Mouse (Mus musculus) hindbrain, embryonic 13.5 days (tissue): ENCODE data around the gene Uqcc2. TPM values are rescaled to one million over a fixed set of nuclear protein-coding genes. Genes with fewer than 3 reads are reported as not detected.

Experiments
- ATAC-seq: fragments of 200-750 bp; cut with Nextera tagmentation; 2 replicates; pipeline ENCODE4 v1.8.0; 2017; ENCODE audit warnings: moderate TSS enrichment; ENCODE audit not compliant: low FRiP score
- H3K27ac ChIP-seq: fragments of 300-500 bp; sonication (generic); 2 replicates; pipeline ENCODE4 v1.5.1; 2015; ENCODE audit warnings: inconsistent platforms, mild to moderate bottlenecking, moderate library complexity
- H3K27me3 ChIP-seq: fragments of 300-500 bp; sonication (generic); 2 replicates; pipeline ENCODE4 v1.6.1; 2015; ENCODE audit warnings: mild to moderate bottlenecking, inconsistent platforms
- H3K36me3 ChIP-seq: fragments of 300-500 bp; sonication (generic); 2 replicates; pipeline ENCODE4 v1.6.1; 2015; ENCODE audit warnings: mild to moderate bottlenecking, inconsistent platforms
- H3K4me1 ChIP-seq: fragments of 300-500 bp; sonication (generic); replicated peaks from 2 replicates; pipeline ENCODE4 v1.6.1; 2015; ENCODE audit warnings: inconsistent platforms
- H3K4me2 ChIP-seq: fragments of 300-500 bp; sonication (generic); 2 replicates; pipeline ENCODE4 v1.6.1; 2015; ENCODE audit warnings: inconsistent platforms, mild to moderate bottlenecking, moderate library complexity
- H3K4me3 ChIP-seq: fragments of 300-500 bp; sonication (generic); 2 replicates; pipeline ENCODE4 v1.5.1; 2015; ENCODE audit warnings: mild to moderate bottlenecking, inconsistent platforms
- H3K9ac ChIP-seq: fragments of 300-500 bp; sonication (generic); 2 replicates; pipeline ENCODE4 v1.6.1; 2015; ENCODE audit warnings: mild to moderate bottlenecking, inconsistent platforms
- H3K9me3 ChIP-seq: fragments of 300-500 bp; sonication (generic); 2 replicates; pipeline ENCODE4 v1.6.1; 2016; ENCODE audit warnings: inconsistent platforms
- WGBS: fragments of 180-500 bp; shearing (Covaris S2); methylation state at CpG from one replicate; pipeline ENCODE4 v1.1.7; 2015; 5-methylcytosine and 5-hydroxymethylcytosine counted together
- polyA plus RNA-seq: library from polyadenylated mRNA; unstranded; fragments of >200 nt; fragmentation: Nextera tagmentation; extraction: Ambion mirVana; gene quantifications from 2 replicates; pipeline ENCODE4 v1.2.1, GENCODE M21; 2015

Uqcc2 gene
- polyA plus RNA-seq, 1 experiment from 2014 or later, result 335 TPM

DNA sequence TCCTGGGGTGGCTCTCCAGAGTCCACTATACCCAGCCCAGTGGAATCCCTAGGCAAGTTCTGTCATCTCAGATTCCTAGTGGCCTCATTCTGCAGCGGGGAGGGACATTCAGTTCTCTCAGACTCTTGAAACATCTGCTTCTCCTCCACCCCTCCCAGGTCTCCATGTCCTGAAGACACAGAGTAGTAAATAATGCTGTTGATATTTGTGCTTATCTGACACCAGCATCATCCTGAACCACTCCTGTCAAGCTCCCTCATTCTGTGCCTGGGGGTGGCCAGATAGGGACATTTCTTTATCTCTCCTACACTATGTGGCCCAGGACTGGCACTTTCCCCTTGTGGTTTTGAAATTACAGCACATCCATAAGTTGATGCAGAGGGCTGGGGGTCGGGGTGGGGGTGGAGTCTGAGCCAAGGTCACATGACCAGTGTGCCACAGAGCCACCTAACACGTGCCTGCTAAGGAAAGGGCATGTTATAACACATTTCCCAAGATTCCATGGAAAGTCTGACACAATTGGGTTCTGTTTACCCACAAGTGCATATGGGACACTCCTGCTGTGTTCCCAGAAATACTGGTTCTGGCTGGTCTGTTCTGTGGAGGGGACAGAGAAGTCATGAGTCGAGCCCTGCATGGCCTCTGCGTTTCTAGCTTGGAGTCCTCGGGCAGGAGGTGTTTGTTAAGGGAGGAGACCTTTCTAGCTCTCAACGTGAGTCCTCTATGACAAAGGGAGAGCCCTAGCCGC, 19.4 kb upstream of the Uqcc2 start:
- H3K4me2 ChIP-seq, result no peak overlapping the region
- no peak overlapping the region for H3K4me3 ChIP-seq
- H3K9me3 ChIP-seq, result no peaks in the 10 kb centered on the region
- H3K27ac ChIP-seq, result no peak overlapping the region
- H3K4me1 ChIP-seq, result peaks cover 56% of the 10 kb centered on the region
- no peak overlapping the region for H3K9ac ChIP-seq
- ATAC-seq, result no peak
- 61% methylated on average over 8 of the region's 8 CpGs for WGBS
- no peaks in the 10 kb centered on the region for H3K36me3 ChIP-seq
- H3K27me3 ChIP-seq, result peaks cover 7% of the 10 kb centered on the region; the same call in 1 of the 2 replicates

DNA sequence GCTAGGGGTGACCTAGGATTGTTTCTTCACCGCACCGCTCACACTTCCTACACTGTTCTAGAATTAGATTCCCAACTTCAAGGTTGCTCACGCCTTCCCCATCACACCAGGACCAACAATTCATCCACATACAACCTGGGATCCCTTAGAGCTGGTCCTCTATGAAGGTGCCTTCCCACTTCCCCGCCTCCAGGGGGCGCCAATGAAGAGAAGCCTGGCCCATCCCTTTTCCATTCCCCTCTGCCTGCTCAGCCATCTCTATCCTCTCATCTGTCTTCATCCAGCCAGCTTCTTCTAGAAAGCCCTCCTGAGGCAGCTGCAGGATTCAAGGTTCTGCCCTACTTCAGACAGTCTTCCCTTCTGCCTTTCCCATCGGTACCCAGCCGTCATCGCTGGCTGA, 17.7 kb upstream of the Uqcc2 start:
- no peak overlapping the region for H3K4me2 ChIP-seq
- no peak for ATAC-seq
- H3K36me3 ChIP-seq, result no peaks in the 10 kb centered on the region
- WGBS, result 69% methylated on average over 8 of the region's 8 CpGs
- H3K9me3 ChIP-seq, result no peaks in the 10 kb centered on the region
- no peak overlapping the region for H3K4me3 ChIP-seq
- H3K27ac ChIP-seq, result no peak overlapping the region
- H3K27me3 ChIP-seq, result peaks cover 7% of the 10 kb centered on the region; the same call in 1 of the 2 replicates
- H3K4me1 ChIP-seq, result peaks cover 63% of the 10 kb centered on the region
- no peak overlapping the region for H3K9ac ChIP-seq

GRCm38 (mm10) chr17:27150871-27151270, 17.2 kb upstream of the Uqcc2 start:
- 61% methylated on average over 7 of the region's 7 CpGs for WGBS
- Histone ChIP-seq H3K36me3 (no peaks in the 10 kb centered on the region), H3K27ac (no peak overlapping the region)

DNA sequence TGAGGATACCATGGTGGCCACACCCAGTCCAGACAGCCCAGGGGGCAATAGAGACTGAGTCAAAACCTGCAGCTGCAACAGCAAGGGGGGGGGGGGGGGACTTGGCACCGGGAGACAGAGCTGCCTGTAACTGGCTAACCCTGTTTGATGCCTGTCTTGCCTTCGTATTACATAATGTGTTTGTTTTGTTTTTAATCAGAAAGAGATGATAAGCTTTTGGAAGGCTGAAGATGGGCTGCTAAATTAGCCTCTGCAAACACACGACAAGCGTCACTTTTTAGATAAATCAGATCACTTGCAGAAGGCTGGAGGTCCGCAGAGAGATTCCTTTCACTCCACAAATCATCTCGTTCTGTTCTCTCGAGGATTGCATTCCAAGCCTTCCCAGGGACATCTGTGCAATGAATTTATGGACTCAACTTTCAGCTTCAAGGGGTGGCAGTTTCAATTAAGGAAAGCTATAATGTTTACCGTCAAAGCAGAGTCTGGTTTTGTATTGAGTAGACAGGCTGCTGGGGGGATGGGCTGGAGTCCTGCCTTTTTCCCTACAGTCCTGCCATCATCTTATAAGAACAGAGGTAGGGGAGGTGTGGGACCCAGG, 12.7 kb upstream of the Uqcc2 start:
- WGBS, result 15% methylated on average over 8 of the region's 8 CpGs
- no peaks in the 10 kb centered on the region for H3K27me3 ChIP-seq
- H3K9me3 ChIP-seq, result no peaks in the 10 kb centered on the region
- no peak overlapping the region for H3K9ac ChIP-seq
- no peak overlapping the region for H3K4me2 ChIP-seq
- ATAC-seq, result no peak
- no peaks in the 10 kb centered on the region for H3K36me3 ChIP-seq
- H3K4me1 ChIP-seq, result peaks cover 62% of the 10 kb centered on the region
- no peak overlapping the region for H3K4me3 ChIP-seq
- H3K27ac ChIP-seq, result no peak overlapping the region

More at GRCm38 (mm10) chr17:27150871-27151270, 17.2 kb upstream of the Uqcc2 start:
- ATAC-seq, result no peak
- Histone ChIP-seq H3K4me1 (peaks cover 65% of the 10 kb centered on the region), H3K9ac (no peak overlapping the region), H3K27me3 (0 out of 2 replicates have a peak, but pooled peaks cover 7% of the 10 kb centered on the region), H3K4me2 (no peak overlapping the region), H3K4me3 (no peak overlapping the region), H3K9me3 (no peaks in the 10 kb centered on the region)

GRCm38 (mm10) chr17:27144152-27144551, 10.4 kb upstream of the Uqcc2 start:
- Histone ChIP-seq H3K9ac (no peak overlapping the region), H3K27ac (no peak overlapping the region), H3K27me3 (no peaks in the 10 kb centered on the region), H3K9me3 (no peaks in the 10 kb centered on the region), H3K4me2 (no peak overlapping the region), H3K4me3 (no peak overlapping the region), H3K4me1 (peaks cover 65% of the 10 kb centered on the region), H3K36me3 (no peaks in the 10 kb centered on the region)
- 75% methylated on average over 4 of the region's 4 CpGs for WGBS
- no peak for ATAC-seq

DNA sequence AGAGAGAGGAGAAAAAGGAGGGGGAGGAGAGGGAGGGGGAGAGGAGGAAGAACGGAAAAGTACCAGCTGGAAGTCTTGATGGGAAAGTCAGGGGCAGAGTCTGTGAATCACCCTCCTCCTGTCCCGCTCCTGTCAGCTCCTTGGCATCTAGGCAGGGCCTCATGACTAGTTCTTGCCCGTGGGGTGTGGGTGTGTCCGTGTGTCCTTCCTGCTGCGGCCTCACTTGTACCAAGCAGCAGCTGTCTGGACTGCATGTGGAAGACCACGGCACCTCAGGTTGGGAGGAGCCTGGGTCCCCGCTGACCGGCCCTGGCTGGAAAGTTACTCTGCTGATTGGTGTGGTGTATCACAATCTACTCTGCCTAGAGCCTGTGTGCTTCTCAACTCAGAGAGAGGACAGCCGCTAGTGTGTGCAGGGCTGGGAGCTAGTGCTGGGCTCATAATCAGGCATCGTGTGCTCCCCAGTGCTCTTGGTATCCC, 8.3 kb upstream of the Uqcc2 start:
- no peak for ATAC-seq
- Histone ChIP-seq H3K9ac (no peak overlapping the region), H3K4me3 (no peak overlapping the region), H3K4me2 (no peak overlapping the region), H3K36me3 (no peaks in the 10 kb centered on the region), H3K9me3 (no peaks in the 10 kb centered on the region), H3K27me3 (no peaks in the 10 kb centered on the region), H3K4me1 (peaks cover 64% of the 10 kb centered on the region), H3K27ac (no peak overlapping the region)
- WGBS, result 61% methylated on average over 10 of the region's 10 CpGs

DNA sequence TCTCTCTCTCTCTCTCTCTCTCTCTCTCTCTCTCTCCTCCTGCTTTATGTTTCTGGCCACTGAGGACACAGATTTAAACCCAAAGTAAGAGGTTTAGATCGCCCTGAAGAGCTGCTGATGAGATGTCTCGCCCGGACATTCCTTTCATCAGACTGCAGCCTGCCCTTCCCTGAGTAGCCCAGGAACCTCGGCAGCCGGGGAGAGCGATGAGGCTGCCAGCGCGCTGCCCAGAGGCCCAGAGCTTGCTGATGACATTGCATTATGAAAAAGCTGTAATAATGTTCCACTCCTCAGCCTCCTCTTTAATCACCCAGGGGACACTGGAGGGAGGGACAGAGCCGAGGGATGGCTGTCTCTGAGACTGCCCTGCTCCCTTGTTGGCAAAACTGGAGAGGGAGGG, 6.5 kb upstream of the Uqcc2 start:
- H3K9ac ChIP-seq, result no peak overlapping the region
- no peaks in the 10 kb centered on the region for H3K27me3 ChIP-seq
- 0 out of 2 replicates have a peak, but pooled peaks have one; percentile 32 for ATAC-seq
- H3K27ac ChIP-seq, result peak overlapping the region; percentile 72
- H3K4me2 ChIP-seq, result no peak overlapping the region
- no peaks in the 10 kb centered on the region for H3K36me3 ChIP-seq
- no peaks in the 10 kb centered on the region for H3K9me3 ChIP-seq
- H3K4me1 ChIP-seq, result peaks cover 53% of the 10 kb centered on the region
- WGBS, result 43% methylated on average over 9 of the region's 9 CpGs
- H3K4me3 ChIP-seq, result no peak overlapping the region

GRCm38 (mm10) chr17:27139304-27139703, 5.6 kb upstream of the Uqcc2 start:
- ATAC-seq, result no peak
- peak overlapping the region; percentile 72 for H3K27ac ChIP-seq
- no peaks in the 10 kb centered on the region for H3K36me3 ChIP-seq
- H3K4me3 ChIP-seq, result no peak overlapping the region
- WGBS, result 42% methylated on average over 7 of the region's 7 CpGs
- no peak overlapping the region for H3K4me2 ChIP-seq
- no peaks in the 10 kb centered on the region for H3K27me3 ChIP-seq
- H3K9ac ChIP-seq, result no peak overlapping the region
- H3K9me3 ChIP-seq, result no peaks in the 10 kb centered on the region
- H3K4me1 ChIP-seq, result peaks cover 60% of the 10 kb centered on the region

DNA sequence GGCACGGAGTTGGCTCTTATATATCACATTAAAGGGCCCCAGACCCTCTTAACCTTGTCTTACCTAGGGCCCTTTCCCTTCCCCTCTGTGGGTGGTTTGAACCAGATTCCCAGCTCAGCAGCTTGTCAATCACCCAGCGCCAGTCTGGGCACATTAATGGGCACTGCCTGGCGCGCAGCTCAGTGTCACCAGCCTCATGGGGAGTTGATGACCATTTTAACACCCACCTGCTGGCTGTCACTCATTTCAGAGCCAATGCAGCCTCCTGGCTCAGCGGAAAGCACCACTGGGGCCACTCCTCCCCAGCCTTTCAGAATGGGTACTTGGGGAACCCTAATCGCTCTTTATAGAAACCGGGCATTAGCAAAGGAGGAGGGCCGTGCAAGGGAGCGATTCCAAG, 4.7 kb upstream of the Uqcc2 start:
- no peaks in the 10 kb centered on the region for H3K27me3 ChIP-seq
- peaks cover 59% of the 10 kb centered on the region for H3K4me1 ChIP-seq
- H3K4me2 ChIP-seq, result no peak overlapping the region
- no peaks in the 10 kb centered on the region for H3K36me3 ChIP-seq
- H3K27ac ChIP-seq, result peak overlapping the region; percentile 30; the same call in 1 of the 2 replicates
- ATAC-seq, result no peak
- H3K9me3 ChIP-seq, result no peaks in the 10 kb centered on the region
- WGBS, result 53% methylated on average over 9 of the region's 9 CpGs
- H3K4me3 ChIP-seq, result no peak overlapping the region
- no peak overlapping the region for H3K9ac ChIP-seq

DNA sequence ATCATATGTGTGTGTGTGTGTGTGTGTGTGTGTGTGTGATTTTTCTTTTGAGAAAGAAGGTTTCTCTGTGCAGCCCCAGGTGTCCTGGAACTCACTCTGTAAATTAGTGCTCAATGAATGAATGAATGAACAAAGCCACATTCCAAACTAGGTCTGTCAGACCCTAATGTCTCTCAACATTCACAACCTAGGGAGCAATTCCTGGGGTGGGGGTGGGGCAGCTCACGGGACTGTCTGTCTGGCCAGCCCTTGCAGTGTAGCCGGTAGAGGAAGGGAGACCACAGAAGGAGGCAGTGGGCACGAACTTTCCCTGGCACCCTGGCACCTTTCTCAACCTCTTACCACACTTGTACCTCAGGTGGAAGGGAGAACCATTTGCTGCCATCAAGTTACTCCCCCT, 999 bp upstream of the Uqcc2 start:
- Histone ChIP-seq H3K4me2 (no peak overlapping the region), H3K27me3 (no peaks in the 10 kb centered on the region), H3K36me3 (0 out of 2 replicates have a peak, but pooled peaks cover 4% of the 10 kb centered on the region), H3K9me3 (no peaks in the 10 kb centered on the region), H3K9ac (no peak overlapping the region), H3K27ac (no peak overlapping the region), H3K4me1 (peaks cover 65% of the 10 kb centered on the region), H3K4me3 (no peak overlapping the region)
- ATAC-seq, result no peak
- 37% methylated on average over 3 of the region's 3 CpGs for WGBS

GRCm38 (mm10) chr17:27134187-27134586, 471 bp upstream of the Uqcc2 start:
- Histone ChIP-seq H3K36me3 (0 out of 2 replicates have a peak, but pooled peaks cover 4% of the 10 kb centered on the region), H3K4me3 (peak overlapping the region; percentile 53), H3K4me2 (peak overlapping the region; percentile 49), H3K27ac (peak overlapping the region; percentile 89; the same call in 1 of the 2 replicates), H3K9ac (peak overlapping the region; percentile 75; the same call in 1 of the 2 replicates), H3K27me3 (no peaks in the 10 kb centered on the region), H3K9me3 (no peaks in the 10 kb centered on the region), H3K4me1 (peaks cover 65% of the 10 kb centered on the region)
- 33% methylated on average over 9 of the region's 9 CpGs for WGBS
- ATAC-seq, result peak; percentile 9; the same call in 1 of the 2 replicates

DNA sequence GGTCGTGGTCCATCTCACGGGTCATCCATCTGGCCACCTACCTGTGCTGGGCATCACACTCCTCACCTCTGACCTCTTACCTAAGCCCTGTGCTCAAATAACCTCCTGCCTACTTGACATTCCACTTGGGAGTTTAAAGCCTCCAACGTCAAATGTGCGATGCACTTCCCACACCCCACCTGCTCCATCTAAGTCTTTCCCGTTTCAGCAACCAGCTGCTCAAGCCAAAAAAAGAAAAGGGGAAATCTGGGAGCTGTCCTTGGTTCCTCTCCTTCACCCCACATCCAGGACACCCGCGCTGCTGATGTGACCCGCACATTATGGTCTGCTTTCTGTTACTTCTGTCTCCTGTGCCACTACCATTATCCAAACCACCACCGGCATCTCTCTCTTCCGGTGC, 1.5 kb downstream of the Uqcc2 start:
- H3K9me3 ChIP-seq, result no peaks in the 10 kb centered on the region
- H3K36me3 ChIP-seq, result 0 out of 2 replicates have a peak, but pooled peaks cover 4% of the 10 kb centered on the region
- H3K4me2 ChIP-seq, result no peak overlapping the region
- H3K4me3 ChIP-seq, result no peak overlapping the region
- H3K27me3 ChIP-seq, result no peaks in the 10 kb centered on the region
- 90% methylated on average over 10 of the region's 10 CpGs for WGBS
- peaks cover 74% of the 10 kb centered on the region for H3K4me1 ChIP-seq
- no peak overlapping the region for H3K9ac ChIP-seq
- no peak for ATAC-seq
- H3K27ac ChIP-seq, result no peak overlapping the region
